Mouse (Mus musculus): ENCODE measurements around the gene Pnma5. TPM values are rescaled to one million over a fixed set of nuclear protein-coding genes. Genes with fewer than 3 reads are reported as not detected.

Pnma5 gene
- polyA plus RNA-seq, 2 experiments: not detected

DNA sequence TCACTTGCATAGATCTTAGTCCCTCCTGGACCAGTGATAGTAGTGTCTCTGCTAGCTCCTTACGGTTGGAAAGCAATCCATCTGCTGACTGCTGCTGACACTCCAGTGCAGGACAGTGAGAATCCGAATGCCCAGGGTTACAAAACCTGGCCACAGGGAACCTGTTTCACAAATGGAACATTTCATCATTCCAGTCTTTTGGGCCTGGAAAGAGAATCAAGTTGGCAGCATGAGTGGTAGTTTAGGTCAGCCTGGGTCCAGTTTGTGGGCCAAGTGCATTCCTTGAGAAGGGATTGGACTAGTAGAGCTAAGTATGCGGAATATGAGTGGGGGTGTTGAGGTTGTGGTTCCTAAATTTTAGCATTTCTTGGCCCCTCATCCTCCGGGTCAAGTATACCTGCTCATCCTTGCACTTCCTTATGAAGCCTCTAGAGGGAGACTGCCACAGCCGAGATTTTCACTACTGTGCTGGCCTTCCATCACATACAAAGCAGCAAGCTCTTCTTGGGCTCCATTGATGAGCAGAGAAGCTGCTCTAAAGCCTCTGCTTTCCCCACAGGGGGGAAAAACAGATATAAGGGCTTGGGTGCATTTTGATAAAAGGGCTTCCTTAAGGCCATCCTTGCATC, 44.5 kb downstream of the Pnma5 start:
- Histone ChIP-seq H3K27ac (no peak overlapping the region), H3K4me3 (ENCODE audit: insufficient read depth in 1 of 2, low read depth in 2 of 2, low read length in 2 of 2) (no peak overlapping the region), H3K27me3 (ENCODE audit: control insufficient read depth, insufficient read depth, low read length) (no peaks in the 10 kb centered on the region), H3K4me1 (replicated peaks; ENCODE audit: control insufficient read depth in 2 of 2, insufficient read depth in 2 of 2, low read length in 1 of 2) (no peaks in the 10 kb centered on the region), H3K9me3 (ENCODE audit: control insufficient read depth, low read length) (no peaks in the 10 kb centered on the region), H3K9ac (replicated peaks) (no peak overlapping the region), H3K36me3 (replicated peaks; ENCODE audit: control insufficient read depth, insufficient read depth, low read depth) (no peaks in the 10 kb centered on the region), H3K4me2 (ENCODE audit: low read depth) (no peak overlapping the region)
- no peak for DNase-seq (ENCODE audit: low read depth in 3 of 3, low spot score in 3 of 3)
- WGBS (ENCODE audit: insufficient replicate concordance): 39% methylated on average over 5 of the region's 5 CpGs
- TF ChIP-seq CTCF (IDR thresholded peaks at IDR 0.05; ENCODE audit: low read depth) (peak; percentile 73), EP300 (IDR thresholded peaks at IDR 0.05; ENCODE audit: low read depth) (no peak)
- ATAC-seq (ENCODE audit: insufficient read depth): no peak

DNA sequence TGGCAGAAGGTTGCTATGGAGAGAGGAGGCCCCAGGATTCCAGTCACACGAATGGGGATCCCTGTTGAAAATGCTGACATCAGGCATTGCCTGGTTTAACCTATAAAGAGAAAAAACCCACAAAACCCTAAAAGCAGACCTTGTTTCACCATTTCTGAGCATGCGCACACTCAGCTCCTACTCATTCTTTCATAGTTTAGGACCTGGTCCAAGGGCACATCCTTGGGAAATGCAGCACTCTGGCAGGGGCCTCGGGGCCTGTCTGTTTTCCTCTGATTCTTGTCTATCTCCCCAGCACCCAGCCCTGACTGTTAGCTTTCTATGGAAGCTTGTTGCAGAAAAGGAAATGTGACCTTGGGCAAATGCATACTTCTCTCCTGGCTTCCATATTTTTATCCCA, 46.3 kb downstream of the Pnma5 start:
- 52% methylated on average over 3 of the region's 3 CpGs for WGBS (ENCODE audit: insufficient replicate concordance)
- no peak for ATAC-seq (ENCODE audit: insufficient read depth)
- no peak overlapping the region for H3K4me3 ChIP-seq (ENCODE audit: insufficient read depth in 1 of 2, low read depth in 2 of 2, low read length in 2 of 2)

GRCm38 (mm10) chrX:72988431-72988830, 48.5 kb downstream of the Pnma5 start:
- no peak for TF ChIP-seq CTCF (IDR thresholded peaks at IDR 0.05; ENCODE audit: low read depth)
- TF ChIP-seq EP300 (IDR thresholded peaks at IDR 0.05; ENCODE audit: low read depth): no peak
- Histone ChIP-seq H3K4me2 (ENCODE audit: low read depth) (no peak overlapping the region), H3K9ac (replicated peaks) (no peak overlapping the region), H3K4me3 (ENCODE audit: insufficient read depth in 1 of 2, low read depth in 2 of 2, low read length in 2 of 2) (no peak overlapping the region), H3K4me1 (replicated peaks; ENCODE audit: control insufficient read depth in 2 of 2, insufficient read depth in 2 of 2, low read length in 1 of 2) (peaks cover 0 to 3% of the 10 kb centered on the region in 2 experiments; a peak in 1 of 4 replicates), H3K9me3 (ENCODE audit: control insufficient read depth, low read length) (no peaks in the 10 kb centered on the region), H3K27ac (no peak overlapping the region), H3K27me3 (ENCODE audit: control insufficient read depth, insufficient read depth, low read length) (peaks cover 2% of the 10 kb centered on the region; the same call in 1 of the 2 replicates), H3K36me3 (replicated peaks; ENCODE audit: control insufficient read depth, insufficient read depth, low read depth) (no peaks in the 10 kb centered on the region)
- DNase-seq (ENCODE audit: low read depth in 3 of 3, low spot score in 3 of 3) (no peak), ATAC-seq (ENCODE audit: insufficient read depth) (no peak)
- WGBS (ENCODE audit: insufficient replicate concordance): 65% methylated on average over 3 of the region's 3 CpGs

More for the DNA sequence above, 46.3 kb downstream of the Pnma5 start:
- Histone ChIP-seq H3K27ac (no peak overlapping the region), H3K4me1 (replicated peaks; ENCODE audit: control insufficient read depth in 2 of 2, insufficient read depth in 2 of 2, low read length in 1 of 2) (no peaks in the 10 kb centered on the region; a peak in 1 of 4 replicates), H3K27me3 (ENCODE audit: control insufficient read depth, insufficient read depth, low read length) (peaks cover 2% of the 10 kb centered on the region; the same call in 1 of the 2 replicates), H3K36me3 (replicated peaks; ENCODE audit: control insufficient read depth, insufficient read depth, low read depth) (no peaks in the 10 kb centered on the region), H3K4me2 (ENCODE audit: low read depth) (no peak overlapping the region), H3K9ac (replicated peaks) (no peak overlapping the region), H3K9me3 (ENCODE audit: control insufficient read depth, low read length) (no peaks in the 10 kb centered on the region)
- no peak for DNase-seq (ENCODE audit: low read depth in 3 of 3, low spot score in 3 of 3)
- TF ChIP-seq EP300 (IDR thresholded peaks at IDR 0.05; ENCODE audit: low read depth) (no peak), CTCF (IDR thresholded peaks at IDR 0.05; ENCODE audit: low read depth) (no peak)

- Histone ChIP-seq H3K27ac (no peak overlapping the region), H3K4me2 (ENCODE audit: low read depth) (peak overlapping the region; percentile 63), H3K9ac (replicated peaks) (no peak overlapping the region), H3K9me3 (ENCODE audit: control insufficient read depth, low read length) (no peaks in the 10 kb centered on the region), H3K4me1 (replicated peaks; ENCODE audit: control insufficient read depth in 2 of 2, insufficient read depth in 2 of 2, low read length in 1 of 2) (peaks cover 0 to 3% of the 10 kb centered on the region in 2 experiments; a peak in 1 of 4 replicates), H3K36me3 (replicated peaks; ENCODE audit: control insufficient read depth, insufficient read depth, low read depth) (no peaks in the 10 kb centered on the region), H3K27me3 (ENCODE audit: control insufficient read depth, insufficient read depth, low read length) (peaks cover 2% of the 10 kb centered on the region; the same call in 1 of the 2 replicates), H3K4me3 (ENCODE audit: insufficient read depth in 1 of 2, low read depth in 2 of 2, low read length in 2 of 2) (peak overlapping the region; percentile 33 to 38)
- ATAC-seq (ENCODE audit: insufficient read depth) (no peak), DNase-seq (ENCODE audit: low read depth in 3 of 3, low spot score in 3 of 3) (no peak)
- 17% methylated on average over 14 of the region's 14 CpGs for WGBS (ENCODE audit: insufficient replicate concordance)
- TF ChIP-seq CTCF (IDR thresholded peaks at IDR 0.05; ENCODE audit: low read depth) (no peak), EP300 (IDR thresholded peaks at IDR 0.05; ENCODE audit: low read depth) (no peak)
Measured at GRCm38 (mm10) chrX:72987520-72987905, 49.4 kb downstream of the Pnma5 start.

GRCm38 (mm10) chrX:72986841-72987519, 49.9 kb downstream of the Pnma5 start, which contains the start of gene Zfp185:
TSS of gene Zfp185 (plus strand) at chrX:72987339.
- Histone ChIP-seq H3K27me3 (ENCODE audit: control insufficient read depth, insufficient read depth, low read length) (peaks cover 2% of the 10 kb centered on the region; the same call in 1 of the 2 replicates), H3K9ac (replicated peaks) (no peak within 1 kb of the TSS; the same call in 1 of the 2 replicates), H3K4me2 (ENCODE audit: low read depth) (peak within 1 kb of the TSS; percentile 63), H3K9me3 (ENCODE audit: control insufficient read depth, low read length) (no peaks in the 10 kb centered on the region), H3K4me1 (replicated peaks; ENCODE audit: control insufficient read depth in 2 of 2, insufficient read depth in 2 of 2, low read length in 1 of 2) (peaks cover 0 to 3% of the 10 kb centered on the region in 2 experiments; a peak in 1 of 4 replicates), H3K27ac (no peak within 1 kb of the TSS), H3K36me3 (replicated peaks; ENCODE audit: control insufficient read depth, insufficient read depth, low read depth) (no peaks in the 10 kb centered on the region), H3K4me3 (ENCODE audit: insufficient read depth in 1 of 2, low read depth in 2 of 2, low read length in 2 of 2) (peak within 1 kb of the TSS; percentile 33 to 38)
- ATAC-seq (ENCODE audit: insufficient read depth) (peak; percentile 21; the same call in 1 of the 2 replicates), DNase-seq (ENCODE audit: low read depth in 3 of 3, low spot score in 3 of 3) (no peak)
- TF ChIP-seq EP300 (IDR thresholded peaks at IDR 0.05; ENCODE audit: low read depth): no peak
- no peak for TF ChIP-seq CTCF (IDR thresholded peaks at IDR 0.05; ENCODE audit: low read depth)
- 7% methylated on average over 40 of the region's 45 CpGs for WGBS (ENCODE audit: insufficient replicate concordance)

Data from liver, embryonic 14.5 days (tissue).